Mouse (Mus musculus) erythroblast, embryonic 14.5 days (primary cell): ENCODE measurements around the gene Cth. TPM values are rescaled to one million over a fixed set of nuclear protein-coding genes. Genes with fewer than 3 reads are reported as not detected.

ENCODE experiments used
- H3K27me3 ChIP-seq: 2 replicates; pipeline ENCODE4 v1.6.1; 2012; ENCODE audit warnings: inconsistent platforms; ENCODE audit not compliant: control insufficient read depth
- H3K36me3 ChIP-seq: 2 replicates; pipeline ENCODE4 v1.6.1; 2012; ENCODE audit warnings: mild to moderate bottlenecking, inconsistent platforms; ENCODE audit not compliant: control insufficient read depth
- H3K4me1 ChIP-seq: 2 replicates; pipeline ENCODE4 v1.6.1; 2012; ENCODE audit warnings: inconsistent platforms; ENCODE audit not compliant: control insufficient read depth
- H3K4me3 ChIP-seq: replicated peaks from 2 replicates; pipeline ENCODE3; 2012; ENCODE audit warnings: moderate library complexity, mild to moderate bottlenecking, inconsistent platforms
- H3K9me3 ChIP-seq: 2 replicates; pipeline ENCODE4 v1.6.1; 2012; ENCODE audit warnings: low read length, inconsistent platforms, mixed read lengths; ENCODE audit not compliant: control insufficient read depth
- GATA1 ChIP-seq: IDR thresholded peaks from 2 replicates; pipeline ENCODE4 v1.6.1; 2012; ENCODE audit warnings: low read length, inconsistent platforms, mixed read lengths
- TAL1 ChIP-seq: IDR thresholded peaks from 3 replicates; pipeline ENCODE4 v1.6.1; 2012; ENCODE audit warnings: low read length, inconsistent platforms, mixed read lengths
- polyA plus RNA-seq: library from polyadenylated mRNA; stranded (reverse); fragments of >175 nt; gene quantifications from 2 replicates; pipeline ENCODE4 v1.2.3, GENCODE M21; 2012

Cth gene
- polyA plus RNA-seq, 1 experiment = not detected

GRCm38 (mm10) chr3:157865848-157866247 lies 59.0 kb downstream of the Cth start:
- Histone ChIP-seq H3K4me1 (no peaks in the 10 kb centered on the region), H3K9me3 (no peaks in the 10 kb centered on the region), H3K36me3 (no peaks in the 10 kb centered on the region), H3K4me3 (no peak overlapping the region), H3K27me3 (no peaks in the 10 kb centered on the region)
- TF ChIP-seq GATA1 (no peak), TAL1 (no peak)

GRCm38 (mm10) chr3:157865431-157865830 lies 59.4 kb downstream of the Cth start:
- H3K9me3 ChIP-seq = no peaks in the 10 kb centered on the region
- no peak for TF ChIP-seq GATA1
- H3K36me3 ChIP-seq = no peaks in the 10 kb centered on the region
- H3K27me3 ChIP-seq = no peaks in the 10 kb centered on the region
- no peak overlapping the region for H3K4me3 ChIP-seq
- H3K4me1 ChIP-seq = no peaks in the 10 kb centered on the region

- Histone ChIP-seq H3K4me3 (no peak overlapping the region), H3K4me1 (no peaks in the 10 kb centered on the region), H3K36me3 (no peaks in the 10 kb centered on the region), H3K27me3 (no peaks in the 10 kb centered on the region), H3K9me3 (no peaks in the 10 kb centered on the region)
- no peak for TF ChIP-seq TAL1
- no peak for TF ChIP-seq GATA1
Measured at GRCm38 (mm10) chr3:157852806-157853205, 72.1 kb downstream of the Cth start.

DNA sequence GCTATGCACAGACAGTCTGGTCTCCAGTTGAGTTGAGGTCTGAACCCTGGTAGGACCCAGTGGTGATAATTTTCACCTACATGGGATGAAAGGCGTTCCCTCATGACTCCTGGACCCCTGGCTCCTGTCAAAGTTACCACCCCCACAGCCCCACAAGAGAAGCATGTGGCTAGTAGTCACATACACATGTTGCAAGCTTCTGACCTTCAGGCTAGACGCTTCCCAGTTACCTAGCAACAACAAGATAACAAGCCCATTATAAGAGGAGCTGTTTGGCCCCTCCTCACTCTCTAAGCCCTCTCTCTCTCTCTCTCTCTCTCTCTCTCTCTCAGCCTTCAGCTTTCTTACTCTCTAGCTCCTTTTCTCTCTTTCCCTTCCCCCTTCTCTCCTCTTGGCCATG lies 76.4 kb downstream of the Cth start:
- H3K4me3 ChIP-seq = no peak overlapping the region
- H3K4me1 ChIP-seq = no peaks in the 10 kb centered on the region
- no peaks in the 10 kb centered on the region for H3K36me3 ChIP-seq
- TF ChIP-seq GATA1 (no peak), TAL1 (no peak)
- H3K9me3 ChIP-seq = no peaks in the 10 kb centered on the region
- H3K27me3 ChIP-seq = no peaks in the 10 kb centered on the region

DNA sequence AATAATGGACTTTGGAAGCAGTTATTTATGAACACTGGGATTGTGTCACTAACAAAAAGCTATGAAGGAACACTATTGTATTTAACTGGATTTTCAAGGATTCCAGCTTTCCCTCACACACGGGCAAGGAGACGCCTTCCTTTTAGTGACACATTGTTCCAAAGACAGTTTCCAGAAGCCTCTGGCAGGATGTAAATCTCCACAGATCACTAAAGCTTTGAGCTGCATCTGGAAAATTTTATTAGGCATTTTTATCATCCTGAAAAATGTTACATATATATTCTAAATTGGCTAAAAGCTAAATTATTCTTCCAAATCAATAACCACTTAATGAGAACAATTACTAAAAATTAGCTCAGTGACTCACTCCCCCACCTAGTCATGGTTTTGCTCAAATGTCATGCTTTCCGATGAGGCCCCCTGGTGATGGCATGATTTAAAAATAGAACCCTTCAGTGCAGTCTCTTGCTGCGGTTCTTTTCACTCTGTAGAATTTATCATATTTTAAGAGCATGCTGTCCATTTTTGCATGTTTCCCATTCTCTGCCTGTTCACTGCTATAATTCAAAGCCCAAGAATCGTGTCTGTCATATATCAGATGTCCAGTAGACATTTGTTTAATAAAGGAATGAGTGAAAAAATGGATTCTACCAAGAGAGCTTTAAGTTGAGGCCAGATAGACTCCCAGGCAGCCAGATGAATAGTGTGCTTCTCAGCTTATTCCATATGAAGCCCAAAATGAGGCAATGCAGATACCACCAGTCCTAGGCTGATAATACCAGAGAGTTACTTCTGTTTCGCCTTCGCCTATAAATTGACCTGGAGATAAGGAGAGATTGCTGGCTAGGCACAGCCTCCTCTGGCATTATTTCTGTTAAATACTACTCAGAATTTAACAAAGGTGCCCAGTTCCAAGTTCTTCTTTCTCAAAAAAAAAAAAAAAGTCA lies 77.3 kb downstream of the Cth start:
- no peaks in the 10 kb centered on the region for H3K9me3 ChIP-seq
- H3K4me3 ChIP-seq = no peak overlapping the region
- H3K36me3 ChIP-seq = no peaks in the 10 kb centered on the region
- H3K4me1 ChIP-seq = no peaks in the 10 kb centered on the region
- H3K27me3 ChIP-seq = no peaks in the 10 kb centered on the region
- no peak for TF ChIP-seq TAL1
- no peak for TF ChIP-seq GATA1

Other genes with a start within 250 kb of the Cth start
- gene Ankrd13c, start 22.2 kb upstream of the Cth start, polyA plus RNA-seq = 2.8 and 3.2 TPM in 2 replicates
- gene Srsf11, start 111.6 kb upstream of the Cth start, polyA plus RNA-seq = 9.6 and 9.7 TPM in 2 replicates
- 1.1 and 1.3 TPM in 2 replicates for gene Lrrc40, start 111.6 kb upstream of the Cth start, polyA plus RNA-seq